In the genomic region with DNA sequence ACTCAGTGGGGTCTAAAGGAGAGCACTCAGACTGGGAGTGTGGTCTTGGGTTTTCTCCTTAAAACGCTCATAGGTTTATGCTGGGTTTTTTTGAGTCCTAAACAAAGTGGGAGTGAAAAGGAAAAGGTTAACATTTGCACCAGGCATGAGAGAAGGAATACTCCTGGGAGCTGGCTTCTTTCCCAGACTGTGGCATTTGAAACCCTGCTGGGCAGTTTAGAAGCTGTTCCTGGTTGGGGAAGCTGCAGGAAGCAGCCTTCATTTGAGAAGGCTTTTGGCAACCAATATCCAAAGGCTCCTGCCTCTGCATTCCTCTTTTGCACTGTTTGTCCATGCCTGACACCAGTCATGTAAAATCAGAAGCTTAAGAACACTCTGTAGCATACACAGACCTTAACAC, we compare ENCODE assay signal across 13 mouse cellular contexts.
DNase-seq lines count a peak whose midpoint lies in the region; ATAC-seq and TF ChIP-seq lines count a peak whose summit lies in the region.
"Had no signal": no experiment of that assay in that cellular context is flagged by ENCODE, and none has a peak within 500 bp of the region (broad histone marks: within the 10 kb centered on the region; RNA-seq: fewer than 3 reads in every experiment).

No protein-coding gene starts in this region.

- TF ChIP-seq CTCF in gastrocnemius, adult 2 months (IDR thresholded peaks at IDR 0.05): no peak

- H3K4me3 ChIP-seq in gastrocnemius, adult 2 months: peak overlapping the region; percentile 21; the same call in 1 of the 2 replicates
- H3K4me3 ChIP-seq: embryonic facial prominence, embryonic 12.5 days; neural tube, embryonic 13.5 days had no signal

- intact Hi-C loops in left cerebral cortex, postnatal 4 days (cut with DNase I): no loop called here
- intact Hi-C loops in gastrocnemius, adult 2 months (cut with DNase I): no loop called here

- H3K27ac ChIP-seq in gastrocnemius, adult 2 months: peak overlapping the region; percentile 74
- H3K27ac ChIP-seq: embryonic facial prominence, embryonic 12.5 days; macrophage; neural tube, embryonic 13.5 days had no signal

- ATAC-seq in cerebellum, adult (ENCODE audit: insufficient number of reproducible peaks, low FRiP score, low TSS enrichment): no peak
- ATAC-seq: inflammation-experienced regulatory T-cells, adult 6 months; Patski had no signal

- peak; percentile 3 to 11 for DNase-seq in cerebellum, postnatal 10 days
- peak; percentile 2 for DNase-seq in left cerebral cortex, adult 11 months (ENCODE audit: low spot score)
- DNase-seq in left cerebral cortex, postnatal 4 days: no peak
- peak; percentile 70 for DNase-seq in gastrocnemius, adult 2 months
- DNase-seq in right cerebral cortex, postnatal 14 days: peak; percentile 21
- DNase-seq in thymus, postnatal 14 days: no peak
- no peak for DNase-seq in retina, postnatal 1 day

Comparison
In these comparisons a context has a peak if more than half of its experiments do, and no peak if none do; other contexts are left out.
1. DNase-seq: peak in cerebellum, postnatal 10 days (2 of 2), left cerebral cortex, adult 11 months (single experiment), gastrocnemius, adult 2 months (single experiment) and right cerebral cortex, postnatal 14 days (single experiment); none in left cerebral cortex, postnatal 4 days (single experiment), thymus, postnatal 14 days (single experiment) and retina, postnatal 1 day (single experiment).